Mouse (Mus musculus) Patski (cell line): ENCODE measurements at regions not wholly inside any gene's neighbourhood (a gene's known extent, or its start where the extent isn't known, plus 50 kb on each side); places are given as distances from the start of the nearest gene placed in this dataset.
A peak's percentile ranks its signal among the peaks of the same experiment; 100 is the strongest.

Experiments
- ATAC-seq: fragments of 100-300 bp; one replicate; pipeline ENCODE4 v1.8.0; 2021
- CTCF ChIA-PET: fragments of 350-600 bp; sonication (Branson Sonifier 250); formaldehyde crosslinking; loops from one replicate; lab custom pipeline; 2022; ENCODE audit warnings: inconsistent platforms; lab: Charles Lee
- POLR2A ChIA-PET: fragments of 350-600 bp; sonication (Branson Sonifier 250); formaldehyde crosslinking; loops from one replicate; lab custom pipeline; 2022; ENCODE audit warnings: antibody characterized with exemption, inconsistent platforms; lab: Charles Lee
- DNase-seq: peaks from one replicate; pipeline ENCODE4 v3.0.0-alpha.2; 2011; ENCODE audit warnings: low read depth, low spot score
- H3K27me3 ChIP-seq: fragments of 371-371 bp; one replicate; pipeline ENCODE4 v1.5.1; 2021
- CTCF ChIP-seq: fragments of 100-300 bp; IDR thresholded peaks from one replicate; pipeline ENCODE4 v1.5.1; 2021
- in situ Hi-C: fragments of 300-500 bp; cut with MboI; formaldehyde crosslinking; loops from 3 replicates; pipeline ENCODE4 v1.11.1; 2018; ENCODE audit warnings: low pct_unique_long_range_greater_than_20kb, mixed read lengths

DNA sequence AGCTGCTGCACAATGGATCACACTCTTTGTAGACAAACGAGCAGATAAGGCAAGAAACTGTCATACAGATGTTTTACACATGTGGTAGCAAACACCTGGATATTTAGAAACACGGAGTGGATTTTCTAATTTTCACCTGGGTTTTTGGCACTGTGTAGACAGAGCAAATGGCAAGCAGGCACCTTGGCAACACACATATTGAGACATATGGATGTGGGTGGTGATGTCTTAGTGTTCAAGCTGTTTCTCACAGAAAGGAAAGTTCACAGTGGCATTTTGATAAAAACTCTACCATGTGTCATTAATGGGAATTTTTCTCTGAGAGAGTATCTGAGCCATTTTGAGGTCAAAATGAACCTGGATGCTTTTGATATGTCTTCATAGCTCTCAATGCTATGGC lies 417.9 kb upstream of the Megf9 start:
- in situ Hi-C loops: no loop called here
- ATAC-seq (no peak), DNase-seq (no peak)
- CTCF ChIA-PET: no interaction called here
- no peak for TF ChIP-seq CTCF
- no peaks in the 10 kb centered on the region for H3K27me3 ChIP-seq
- POLR2A ChIA-PET: no interaction called here

DNA sequence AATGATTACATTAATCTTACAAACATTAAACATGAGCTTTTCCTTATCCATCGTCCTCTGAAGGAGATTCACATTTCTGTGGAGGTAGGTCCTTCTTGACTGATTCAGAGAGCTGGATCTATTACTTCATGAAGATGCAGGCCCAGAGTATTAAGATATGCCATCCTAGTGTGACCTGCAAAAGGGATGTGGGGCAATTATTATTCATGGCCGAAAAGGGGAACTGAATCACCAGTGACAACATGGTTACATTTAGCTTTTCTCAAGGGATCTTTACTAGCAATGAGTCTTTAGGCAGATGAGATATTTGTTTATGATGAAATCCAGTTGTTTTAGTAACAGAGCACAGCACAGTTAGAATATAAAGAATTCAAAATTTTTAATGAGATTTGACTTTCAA lies 405.4 kb upstream of the Megf9 start:
- POLR2A ChIA-PET: no interaction called here
- H3K27me3 ChIP-seq: no peaks in the 10 kb centered on the region
- in situ Hi-C loops: no loop called here
- CTCF ChIA-PET: no interaction called here
- no peak for TF ChIP-seq CTCF
- no peak for ATAC-seq
- no peak for DNase-seq

DNA sequence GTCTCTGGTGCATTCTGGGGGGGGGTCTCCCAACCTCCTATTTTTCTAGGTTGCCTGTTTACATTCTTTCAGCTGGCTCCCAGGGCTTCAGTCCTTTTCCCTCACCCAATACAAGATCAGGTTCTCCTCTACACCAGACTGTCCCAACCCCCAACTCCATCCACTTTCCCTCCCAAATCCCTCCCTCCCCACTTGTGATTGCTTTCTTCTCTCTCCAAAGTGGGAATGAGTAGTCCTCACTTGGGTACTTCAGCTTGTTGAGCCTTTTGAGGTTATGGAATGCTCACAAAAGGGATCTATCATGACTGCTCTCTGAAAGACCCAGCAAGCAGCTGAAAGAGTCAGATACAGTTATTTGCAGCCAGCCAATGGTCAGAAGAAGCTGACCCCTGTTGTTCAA lies 399.3 kb upstream of the Megf9 start:
- ChIA-PET POLR2A (no interaction called here), CTCF (no interaction called here)
- DNase-seq (no peak), ATAC-seq (no peak)
- in situ Hi-C loops: no loop called here
- no peak for TF ChIP-seq CTCF
- H3K27me3 ChIP-seq: no peaks in the 10 kb centered on the region

DNA sequence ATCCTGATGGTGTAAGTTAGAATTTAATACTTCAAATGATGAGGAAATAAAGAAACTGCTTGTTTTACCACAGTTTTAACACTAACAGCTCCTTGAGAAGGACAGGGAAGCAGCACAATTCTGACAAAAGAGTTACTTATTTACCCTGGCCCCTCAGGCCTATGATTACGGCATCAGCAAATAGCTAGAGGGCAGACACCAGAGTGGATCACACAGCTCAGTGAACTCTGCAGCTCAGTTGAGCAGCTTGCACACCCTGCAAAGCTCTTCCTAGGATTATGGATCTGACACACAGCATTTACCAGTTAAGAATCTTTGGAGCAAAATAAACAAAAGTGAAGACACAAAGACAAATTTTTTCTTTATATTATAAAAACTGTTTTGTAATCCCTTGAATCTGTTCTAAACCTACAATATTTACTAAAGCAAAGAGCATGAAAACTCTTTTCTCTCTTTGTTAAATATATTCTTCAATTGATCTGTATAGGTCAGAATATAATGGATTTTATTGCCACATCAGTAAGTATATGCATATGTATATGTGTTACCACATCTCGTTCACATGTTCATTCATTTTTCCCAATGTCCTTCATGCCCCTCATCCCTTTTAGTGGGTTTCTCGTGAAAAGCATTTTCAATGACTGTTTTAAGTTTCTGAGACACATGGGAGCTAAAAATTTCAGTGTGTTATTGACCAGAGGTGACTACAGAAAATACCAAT lies 387.3 kb upstream of the Megf9 start:
- in situ Hi-C loops: no loop called here
- no peaks in the 10 kb centered on the region for H3K27me3 ChIP-seq
- ChIA-PET CTCF (no interaction called here), POLR2A (no interaction called here)
- peak; percentile 90 for ATAC-seq
- no peak for DNase-seq
- TF ChIP-seq CTCF: no peak

DNA sequence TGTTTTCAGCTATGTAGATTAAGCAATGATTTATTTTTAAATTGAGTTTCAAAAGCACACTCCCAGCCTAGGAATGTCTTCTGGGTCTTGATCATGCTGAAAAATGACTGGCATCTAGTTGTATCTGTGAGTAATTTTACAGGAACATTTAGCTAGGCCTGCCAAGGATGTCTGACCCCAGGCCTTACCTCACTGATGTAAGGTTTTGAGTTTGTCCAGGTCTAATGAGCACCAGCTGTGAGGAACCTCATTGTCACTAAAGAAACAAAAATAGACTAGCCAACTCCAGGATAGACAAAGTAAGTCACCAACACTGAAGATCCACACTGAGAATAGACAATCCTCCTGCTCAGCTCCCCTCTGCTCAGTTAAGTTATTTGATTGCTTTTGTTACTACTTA lies 379.8 kb upstream of the Megf9 start:
- in situ Hi-C loops: no loop called here
- CTCF ChIA-PET: no interaction called here
- ATAC-seq (no peak), DNase-seq (no peak)
- TF ChIP-seq CTCF: no peak
- no peaks in the 10 kb centered on the region for H3K27me3 ChIP-seq
- POLR2A ChIA-PET: no interaction called here

DNA sequence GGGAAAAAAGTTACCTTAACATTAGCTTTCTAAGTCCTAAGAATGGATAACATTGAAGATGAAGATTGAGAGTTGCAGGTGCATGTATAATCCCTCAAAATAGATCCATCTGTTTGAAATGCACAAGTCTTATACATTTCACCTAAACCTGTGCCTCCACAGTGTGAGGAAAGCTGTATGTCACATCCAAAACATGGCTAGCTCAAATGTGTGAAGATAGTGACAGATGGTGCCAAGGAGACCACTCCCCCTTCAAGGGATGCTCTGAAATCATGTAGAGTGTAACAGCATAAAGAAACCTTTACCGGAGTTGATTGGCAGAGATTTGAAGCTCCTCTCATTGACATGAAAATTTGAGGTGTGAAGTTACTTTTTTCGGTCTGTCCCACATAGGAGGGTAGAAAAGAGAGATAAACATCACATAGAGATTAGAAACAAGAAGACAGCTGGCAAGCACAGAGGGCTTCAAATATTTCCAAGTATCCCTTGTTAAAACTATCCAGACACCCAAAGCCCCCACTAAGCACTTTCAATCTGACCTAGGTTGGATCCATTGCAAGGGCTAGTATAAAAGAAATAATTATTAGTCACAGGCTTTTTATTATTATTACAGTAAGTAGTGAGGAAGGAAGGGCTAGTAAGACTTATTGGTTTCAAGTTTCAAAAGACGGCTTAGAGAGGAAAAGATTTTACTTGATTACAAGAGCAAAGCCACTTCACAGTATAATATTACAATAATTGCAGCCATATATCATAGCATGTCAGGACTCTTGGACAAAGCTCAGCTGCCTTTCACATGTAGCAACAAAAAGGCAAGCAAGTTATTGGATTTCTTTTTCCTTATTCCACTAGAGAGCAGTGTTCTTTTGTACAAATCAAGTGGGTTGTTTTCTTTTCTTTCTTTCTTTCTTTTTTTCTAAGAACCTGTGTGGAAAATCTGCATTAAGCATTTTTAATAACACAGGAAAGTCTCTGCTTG lies 372.3 kb upstream of the Megf9 start:
- TF ChIP-seq CTCF: no peak
- POLR2A ChIA-PET: no interaction called here
- no peak for ATAC-seq
- in situ Hi-C loops: no loop called here
- no peaks in the 10 kb centered on the region for H3K27me3 ChIP-seq
- DNase-seq: no peak
- CTCF ChIA-PET: interaction anchor here (0.6 kb wide), 1 partner anchor 1687 kb away, joined by 3 read pairs; no protein-coding TSS in a partner anchor
